Mouse (Mus musculus): ENCODE data around the gene Gm27021. TPM values are rescaled to one million over a fixed set of nuclear protein-coding genes. Genes with fewer than 3 reads are reported as not detected.

The Gm27021 gene
- polyA plus RNA-seq, 1 experiment: not detected

DNA sequence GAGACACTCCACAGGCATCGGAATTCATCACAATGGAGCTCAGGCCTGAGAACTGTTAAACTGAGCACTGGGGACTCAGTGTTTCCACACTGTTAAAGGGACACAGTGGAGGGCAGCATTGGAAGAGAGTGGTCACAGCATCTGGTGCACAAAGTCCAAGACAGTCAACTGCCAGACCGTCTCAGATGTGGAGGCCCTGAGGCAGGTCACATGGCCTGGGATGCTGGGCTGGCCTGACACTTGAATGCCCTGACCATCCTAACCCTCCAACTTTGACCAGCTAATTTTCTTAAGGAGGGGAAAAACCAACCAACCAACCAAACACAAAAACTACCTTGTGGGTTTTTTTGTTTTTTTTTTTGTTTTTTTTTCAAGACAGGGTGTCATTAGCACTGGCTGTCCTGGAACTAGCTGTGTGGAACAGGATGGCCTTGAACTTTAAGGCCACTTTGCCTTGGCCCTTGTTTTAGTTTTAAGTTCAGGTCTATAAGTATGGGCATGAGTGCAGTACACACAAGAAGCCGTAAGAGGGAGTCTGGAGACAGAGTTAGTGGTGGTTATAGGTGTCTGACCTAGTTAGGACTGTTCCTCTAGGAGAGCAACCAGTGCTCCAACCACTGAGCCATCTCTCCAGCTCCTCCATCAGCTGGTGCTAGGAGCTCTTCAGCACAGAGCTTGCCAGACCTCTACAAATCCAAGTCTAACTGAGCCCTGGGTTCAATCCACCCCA lies 2.0 kb downstream of the Gm27021 start:
- no peak for TF ChIP-seq CTCF (IDR thresholded peaks at IDR 0.05; ENCODE audit: extremely low read depth, insufficient read length, insufficient replicate concordance, low read depth, low read length)
- H3K4me1 ChIP-seq (ENCODE audit: control insufficient read depth, insufficient read depth, insufficient read length, low read length): peaks cover 10% of the 10 kb centered on the region
- H3K27ac ChIP-seq (ENCODE audit: insufficient read depth, low read depth, low read length): no peak overlapping the region
- H3K36me3 ChIP-seq (ENCODE audit: control insufficient read depth, insufficient read depth, low read length): peaks cover 12% of the 10 kb centered on the region
- no peaks in the 10 kb centered on the region for H3K27me3 ChIP-seq (ENCODE audit: control insufficient read depth, insufficient read depth, low read length)
- no peak overlapping the region for H3K4me3 ChIP-seq (ENCODE audit: low read depth, low read length)
- 70% methylated on average over 3 of the region's 3 CpGs for WGBS

GRCm38 (mm10) chr8:120664566-120664965 lies 3.3 kb downstream of the Gm27021 start:
- Histone ChIP-seq H3K36me3 (ENCODE audit: control insufficient read depth, insufficient read depth, low read length) (no peaks in the 10 kb centered on the region), H3K27ac (ENCODE audit: insufficient read depth, low read depth, low read length) (no peak overlapping the region), H3K27me3 (ENCODE audit: control insufficient read depth, insufficient read depth, low read length) (no peaks in the 10 kb centered on the region), H3K4me1 (ENCODE audit: control insufficient read depth, insufficient read depth, insufficient read length, low read length) (peaks cover 10% of the 10 kb centered on the region), H3K4me3 (ENCODE audit: low read depth, low read length) (no peak overlapping the region)
- WGBS: 80% methylated on average over 6 of the region's 6 CpGs
- TF ChIP-seq POLR2A (IDR thresholded peaks at IDR 0.05; ENCODE audit: low read depth, low read length): no peak
- TF ChIP-seq CTCF (IDR thresholded peaks at IDR 0.05; ENCODE audit: extremely low read depth, insufficient read length, insufficient replicate concordance, low read depth, low read length): no peak

GRCm38 (mm10) chr8:120657415-120657814 lies 10.5 kb downstream of the Gm27021 start:
- TF ChIP-seq POLR2A (IDR thresholded peaks at IDR 0.05; ENCODE audit: low read depth, low read length) (no peak), CTCF (IDR thresholded peaks at IDR 0.05; ENCODE audit: extremely low read depth, insufficient read length, insufficient replicate concordance, low read depth, low read length) (no peak)
- H3K4me1 ChIP-seq (ENCODE audit: control insufficient read depth, insufficient read depth, insufficient read length, low read length): peaks cover 9% of the 10 kb centered on the region; the same call in 1 of the 2 replicates
- H3K4me3 ChIP-seq (ENCODE audit: low read depth, low read length): no peak overlapping the region
- H3K27ac ChIP-seq (ENCODE audit: insufficient read depth, low read depth, low read length): no peak overlapping the region
- H3K36me3 ChIP-seq (ENCODE audit: control insufficient read depth, insufficient read depth, low read length): peaks cover 29% of the 10 kb centered on the region
- 88% methylated on average over 8 of the region's 8 CpGs for WGBS
- no peaks in the 10 kb centered on the region for H3K27me3 ChIP-seq (ENCODE audit: control insufficient read depth, insufficient read depth, low read length)

- WGBS: 62% methylated on average over 7 of the region's 7 CpGs
- H3K27ac ChIP-seq (ENCODE audit: insufficient read depth, low read depth, low read length): no peak overlapping the region
- peaks cover 29% of the 10 kb centered on the region for H3K36me3 ChIP-seq (ENCODE audit: control insufficient read depth, insufficient read depth, low read length)
- peaks cover 9% of the 10 kb centered on the region; the same call in 1 of the 2 replicates for H3K4me1 ChIP-seq (ENCODE audit: control insufficient read depth, insufficient read depth, insufficient read length, low read length)
- H3K4me3 ChIP-seq (ENCODE audit: low read depth, low read length): no peak overlapping the region
- no peak for TF ChIP-seq CTCF (IDR thresholded peaks at IDR 0.05; ENCODE audit: extremely low read depth, insufficient read length, insufficient replicate concordance, low read depth, low read length)
- no peak for TF ChIP-seq POLR2A (IDR thresholded peaks at IDR 0.05; ENCODE audit: low read depth, low read length)
- H3K27me3 ChIP-seq (ENCODE audit: control insufficient read depth, insufficient read depth, low read length): no peaks in the 10 kb centered on the region
Measured at GRCm38 (mm10) chr8:120656322-120657052, 11.4 kb downstream of the Gm27021 start.

GRCm38 (mm10) chr8:120647532-120647931 lies 20.3 kb downstream of the Gm27021 start, which contains the start of gene 1190005I06Rik:
Gene 1190005I06Rik (minus strand): TSS chr8:120647632.
- no peaks in the 10 kb centered on the region for H3K4me1 ChIP-seq (ENCODE audit: control insufficient read depth, insufficient read depth, insufficient read length, low read length)
- WGBS: 77% methylated on average over 7 of the region's 7 CpGs
- no peak for TF ChIP-seq POLR2A (IDR thresholded peaks at IDR 0.05; ENCODE audit: low read depth, low read length)
- no peak for TF ChIP-seq CTCF (IDR thresholded peaks at IDR 0.05; ENCODE audit: extremely low read depth, insufficient read length, insufficient replicate concordance, low read depth, low read length)

GRCm38 (mm10) chr8:120644663-120645062 lies 23.2 kb downstream of the Gm27021 start:
- no peak for TF ChIP-seq CTCF (IDR thresholded peaks at IDR 0.05; ENCODE audit: extremely low read depth, insufficient read length, insufficient replicate concordance, low read depth, low read length)
- TF ChIP-seq POLR2A (IDR thresholded peaks at IDR 0.05; ENCODE audit: low read depth, low read length): no peak
- no peak overlapping the region for H3K4me3 ChIP-seq (ENCODE audit: low read depth, low read length)
- no peaks in the 10 kb centered on the region for H3K4me1 ChIP-seq (ENCODE audit: control insufficient read depth, insufficient read depth, insufficient read length, low read length)
- no peak overlapping the region for H3K27ac ChIP-seq (ENCODE audit: insufficient read depth, low read depth, low read length)
- no peaks in the 10 kb centered on the region for H3K27me3 ChIP-seq (ENCODE audit: control insufficient read depth, insufficient read depth, low read length)
- 44% methylated on average over 7 of the region's 7 CpGs for WGBS
- no peaks in the 10 kb centered on the region for H3K36me3 ChIP-seq (ENCODE audit: control insufficient read depth, insufficient read depth, low read length)

More at GRCm38 (mm10) chr8:120647532-120647931, 20.3 kb downstream of the Gm27021 start, which contains the start of gene 1190005I06Rik:
- no peaks in the 10 kb centered on the region for H3K36me3 ChIP-seq (ENCODE audit: control insufficient read depth, insufficient read depth, low read length)
- H3K27ac ChIP-seq (ENCODE audit: insufficient read depth, low read depth, low read length): no peak within 1 kb of the TSS
- no peaks in the 10 kb centered on the region for H3K27me3 ChIP-seq (ENCODE audit: control insufficient read depth, insufficient read depth, low read length)
- H3K4me3 ChIP-seq (ENCODE audit: low read depth, low read length): no peak within 1 kb of the TSS

DNA sequence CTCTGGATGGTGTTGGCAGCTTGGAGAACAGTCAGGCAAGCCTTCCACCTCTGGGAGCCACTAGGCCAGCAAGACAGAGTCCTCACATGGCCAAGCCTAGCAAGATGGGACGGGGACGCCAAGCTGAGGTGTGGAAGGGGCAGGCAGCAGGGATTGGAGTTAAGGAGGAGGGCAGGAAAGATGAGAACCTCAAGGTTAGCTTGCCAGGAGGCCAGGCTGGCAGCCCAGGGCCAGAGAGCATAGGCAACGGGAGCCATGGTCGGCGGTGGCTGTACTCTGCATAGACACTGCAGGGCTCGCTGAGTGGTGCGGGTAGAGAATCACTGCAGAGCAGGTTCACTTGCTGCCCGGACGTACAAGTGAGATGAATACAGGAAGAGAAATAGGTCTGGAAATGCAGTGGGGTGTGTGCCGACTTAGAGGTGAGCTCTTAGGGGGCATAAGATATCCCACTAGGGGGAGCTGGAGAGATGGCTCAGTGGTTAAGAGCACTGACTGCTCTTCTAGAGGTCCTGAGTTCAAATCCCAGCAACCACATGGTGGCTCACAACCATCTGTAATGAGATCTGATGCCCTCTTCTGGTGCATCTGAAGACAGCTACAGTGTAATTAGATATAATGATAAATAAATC lies 25.7 kb downstream of the Gm27021 start:
- Histone ChIP-seq H3K4me3 (ENCODE audit: low read depth, low read length) (no peak overlapping the region), H3K36me3 (ENCODE audit: control insufficient read depth, insufficient read depth, low read length) (no peaks in the 10 kb centered on the region), H3K27ac (ENCODE audit: insufficient read depth, low read depth, low read length) (no peak overlapping the region), H3K4me1 (ENCODE audit: control insufficient read depth, insufficient read depth, insufficient read length, low read length) (no peaks in the 10 kb centered on the region), H3K27me3 (ENCODE audit: control insufficient read depth, insufficient read depth, low read length) (no peaks in the 10 kb centered on the region)
- TF ChIP-seq POLR2A (IDR thresholded peaks at IDR 0.05; ENCODE audit: low read depth, low read length) (no peak), CTCF (IDR thresholded peaks at IDR 0.05; ENCODE audit: extremely low read depth, insufficient read length, insufficient replicate concordance, low read depth, low read length) (no peak)
- WGBS: 78% methylated on average over 10 of the region's 10 CpGs
